Mouse (Mus musculus) heart, adult 11 months (tissue): Measurements from ENCODE around the gene Cic.
"Not testable (repeated sequence)": the region's sequence is repeated elsewhere in the genome, so short reads cannot be mapped to it uniquely, and the experiment has no call there.

Source experiments
- DNase-seq: peaks from one replicate; pipeline ENCODE4 v3.0.0; 2022

Gene Cic

GRCm38 (mm10) chr7:25244562-25245369 lies 22.7 kb upstream of the Cic start:
- DNase-seq: peak; percentile 94

GRCm38 (mm10) chr7:25246079-25246758 lies 21.3 kb upstream of the Cic start:
- DNase-seq: peak; percentile 97

GRCm38 (mm10) chr7:25246759-25247137 lies 20.8 kb upstream of the Cic start:
- DNase-seq: peak; percentile 95

GRCm38 (mm10) chr7:25247498-25247897 lies 20.0 kb upstream of the Cic start:
- DNase-seq: peak; percentile 93

GRCm38 (mm10) chr7:25248018-25248647 lies 19.4 kb upstream of the Cic start:
- DNase-seq: peak; percentile 97

GRCm38 (mm10) chr7:25248846-25249313 lies 18.6 kb upstream of the Cic start:
- no peak for DNase-seq

- DNase-seq: peak; percentile 99
These were observed 18.0 kb upstream of the Cic start for GRCm38 (mm10) chr7:25249314-25250140.

GRCm38 (mm10) chr7:25250141-25250972 lies 17.1 kb upstream of the Cic start, which contains the start of gene Erf:
Gene Erf (minus strand): TSS chr7:25250761.
- DNase-seq: peak; percentile 100

- DNase-seq: peak; percentile 99
These were observed 16.3 kb upstream of the Cic start for GRCm38 (mm10) chr7:25251071-25251791.

- DNase-seq: peak; percentile 96
These were observed 15.7 kb upstream of the Cic start for GRCm38 (mm10) chr7:25251822-25252221.

GRCm38 (mm10) chr7:25261896-25262295 lies 5.6 kb upstream of the Cic start:
- peak; percentile 52 for DNase-seq

- DNase-seq: peak; percentile 81
These were observed 3.3 kb upstream of the Cic start for GRCm38 (mm10) chr7:25263968-25264870.

- DNase-seq: not testable (repeated sequence)
These were observed 1.8 kb upstream of the Cic start for GRCm38 (mm10) chr7:25265743-25266142.

GRCm38 (mm10) chr7:25266180-25266962 lies 1.1 kb upstream of the Cic start:
- peak; percentile 88 for DNase-seq

- DNase-seq: peak; percentile 100
These were observed 403 bp downstream of the Cic start for GRCm38 (mm10) chr7:25267751-25268463.

GRCm38 (mm10) chr7:25268588-25268987 lies 1.1 kb downstream of the Cic start:
- no peak for DNase-seq

- DNase-seq: peak; percentile 93
These were observed 1.5 kb downstream of the Cic start for GRCm38 (mm10) chr7:25269029-25269428.

GRCm38 (mm10) chr7:25269545-25270271 lies 2.2 kb downstream of the Cic start:
- DNase-seq: peak; percentile 95
